9 mouse cellular contexts compared by ENCODE assay signal in genomic region chr14:32467606-32468005, GRCm38 (mm10). TPM values are rescaled to one million over a fixed set of nuclear protein-coding genes. Genes with fewer than 3 reads are reported as not detected.
A peak's percentile ranks its signal among the peaks of the same experiment; 100 is the strongest.
DNase-seq lines count a peak whose midpoint lies in the region; ATAC-seq and TF ChIP-seq lines count a peak whose summit lies in the region.
"Had no signal": no experiment of that assay in that cellular context is flagged by ENCODE, and none has a peak within 500 bp of the region (broad histone marks: within the 10 kb centered on the region; RNA-seq: fewer than 3 reads in every experiment).

No protein-coding gene starts in this region.

- H3K9ac ChIP-seq in heart, embryonic 11.5 days (ENCODE audit: low read depth, low read length) = no peak overlapping the region
- H3K9ac ChIP-seq in stomach, postnatal 0 days (ENCODE audit: low read length) = no peak overlapping the region
- no peak overlapping the region for H3K9ac ChIP-seq in forebrain, embryonic 15.5 days (replicated peaks)

- no peaks in the 10 kb centered on the region for H3K9me3 ChIP-seq in heart, embryonic 11.5 days (replicated peaks; ENCODE audit: control insufficient read depth, low read length)
- no peaks in the 10 kb centered on the region for H3K9me3 ChIP-seq in stomach, postnatal 0 days (ENCODE audit: control insufficient read depth, low read length)
- no peaks in the 10 kb centered on the region for H3K9me3 ChIP-seq in forebrain, embryonic 15.5 days

- ATAC-seq in heart, embryonic 11.5 days (replicated peaks; ENCODE audit: insufficient number of reproducible peaks, low FRiP score, low TSS enrichment) = no peak
- ATAC-seq in stomach, postnatal 0 days (ENCODE audit: low FRiP score, low TSS enrichment) = no peak
- no peak for ATAC-seq in forebrain, embryonic 15.5 days (replicated peaks)

- H3K36me3 ChIP-seq in heart, embryonic 11.5 days (ENCODE audit: control insufficient read depth, insufficient read depth, low read length) = no peaks in the 10 kb centered on the region
- H3K36me3 ChIP-seq in stomach, postnatal 0 days (ENCODE audit: control insufficient read depth, insufficient read depth, low read length) = no peaks in the 10 kb centered on the region
- H3K36me3 ChIP-seq in forebrain, embryonic 15.5 days = no peaks in the 10 kb centered on the region

- 6% methylated on average over 5 of the region's 5 CpGs for WGBS in heart, embryonic 11.5 days (ENCODE audit: insufficient replicate concordance)
- whole genome bisulfite sequencing in stomach, postnatal 0 days = 3% methylated on average over 5 of the region's 5 CpGs
- 12% methylated on average over 5 of the region's 5 CpGs for WGBS in forebrain, embryonic 15.5 days

- no peak for TF ChIP-seq CTCF in stomach, postnatal 0 days (IDR thresholded peaks at IDR 0.05; ENCODE audit: low read depth)

- intact Hi-C loops in left cerebral cortex, postnatal 14 days (cut with DNase I) = loop anchor here (10.0 kb wide), 1 partner anchor 93 kb away; no protein-coding TSS in a partner anchor

- H3K27me3 ChIP-seq in heart, embryonic 11.5 days (ENCODE audit: control insufficient read depth, insufficient read depth, low read length) = peaks cover 49% of the 10 kb centered on the region
- peaks cover 24% of the 10 kb centered on the region for H3K27me3 ChIP-seq in stomach, postnatal 0 days (ENCODE audit: control insufficient read depth, insufficient read depth, low read length)
- peaks cover 51% of the 10 kb centered on the region for H3K27me3 ChIP-seq in forebrain, embryonic 15.5 days

- no peak for TF ChIP-seq EP300 in stomach, postnatal 0 days (optimal IDR thresholded peaks at IDR 0.05)

- peak; percentile 49 for DNase-seq in heart, adult 11 months
- DNase-seq in ES-CJ7 (ENCODE audit: low read depth, low spot score) = peak; percentile 30
- DNase-seq in c-Kit-positive CD71-negative TER-119-negative erythroid progenitor cells, embryonic 14.5 days (ENCODE audit: low read depth) = peak; percentile 33
- DNase-seq in kidney, postnatal 14 days = peak; percentile 60
- DNase-seq in stomach, postnatal 0 days (ENCODE audit: low spot score) = peak; percentile 63
- DNase-seq in left cerebral cortex, postnatal 14 days (ENCODE audit: low spot score in 2 of 2) = no peak

- no peak overlapping the region for H3K27ac ChIP-seq in heart, embryonic 11.5 days (ENCODE audit: low read depth, low read length)
- no peak overlapping the region for H3K27ac ChIP-seq in stomach, postnatal 0 days (replicated peaks)
- no peak overlapping the region for H3K27ac ChIP-seq in forebrain, embryonic 15.5 days (replicated peaks)

- H3K4me3 ChIP-seq in heart, embryonic 11.5 days (ENCODE audit: low read depth, low read length) = no peak overlapping the region
- no peak overlapping the region for H3K4me3 ChIP-seq in stomach, postnatal 0 days (ENCODE audit: low read depth, low read length)
- no peak overlapping the region for H3K4me3 ChIP-seq in forebrain, embryonic 15.5 days
- H3K4me3 ChIP-seq: erythroblast, embryonic 14.5 days had no signal

- peaks cover 6% of the 10 kb centered on the region; the same call in 1 of the 2 replicates for H3K4me1 ChIP-seq in heart, embryonic 11.5 days (ENCODE audit: control insufficient read depth, insufficient read depth, low read length)
- no peaks in the 10 kb centered on the region for H3K4me1 ChIP-seq in stomach, postnatal 0 days (replicated peaks; ENCODE audit: control insufficient read depth, insufficient read depth)
- H3K4me1 ChIP-seq in forebrain, embryonic 15.5 days = peaks cover 32% of the 10 kb centered on the region

- no peak overlapping the region for H3K4me2 ChIP-seq in heart, embryonic 11.5 days
- H3K4me2 ChIP-seq in stomach, postnatal 0 days (replicated peaks; ENCODE audit: low read depth) = no peak overlapping the region
- H3K4me2 ChIP-seq in forebrain, embryonic 15.5 days (replicated peaks) = no peak overlapping the region

RNA-seq across cellular contexts. Expression of gene Chat, which starts 1.8 kb away (rescaled TPM):
- polyA plus RNA-seq in heart, embryonic 11.5 days (2014; fragmentation: Nextera tagmentation; extraction: Ambion mirVana) = not detected in 2 replicates
- polyA plus RNA-seq in stomach, postnatal 0 days (2015; fragmentation: Nextera tagmentation; extraction: Ambion mirVana) = 0.17 and 0.30 TPM in 2 replicates
- 1 to 10 TPM; 1.1 to 1.2 TPM for total RNA-seq in left cerebral cortex, postnatal 14 days (2021)
- 0.15 and 0.34 TPM in 2 replicates for polyA plus RNA-seq in forebrain, embryonic 15.5 days (2015; fragmentation: Nextera tagmentation; extraction: Ambion mirVana)
- polyA plus RNA-seq: erythroblast, embryonic 14.5 days had no signal

RNA-seq across cellular contexts. Expression of gene Slc18a3, which starts 3.0 kb away (rescaled TPM):
- not detected in 2 replicates for polyA plus RNA-seq in heart, embryonic 11.5 days (2014; fragmentation: Nextera tagmentation; extraction: Ambion mirVana)
- 3.8 and 3.9 TPM in 2 replicates for polyA plus RNA-seq in stomach, postnatal 0 days (2015; fragmentation: Nextera tagmentation; extraction: Ambion mirVana)
- 1 to 10 TPM; 2.1 to 2.5 TPM for total RNA-seq in left cerebral cortex, postnatal 14 days (2021)
- polyA plus RNA-seq in forebrain, embryonic 15.5 days (2015; fragmentation: Nextera tagmentation; extraction: Ambion mirVana) = 1.3 and 1.6 TPM in 2 replicates
- polyA plus RNA-seq: erythroblast, embryonic 14.5 days had no signal

RNA-seq across cellular contexts. Expression of gene Ercc6, which starts 45.7 kb away (rescaled TPM):
- polyA plus RNA-seq in heart, embryonic 11.5 days (2014; fragmentation: Nextera tagmentation; extraction: Ambion mirVana) = 14.7 and 17.3 TPM in 2 replicates
- polyA plus RNA-seq in stomach, postnatal 0 days (2015; fragmentation: Nextera tagmentation; extraction: Ambion mirVana) = 8.4 and 9.0 TPM in 2 replicates
- 10 to 100 TPM; 17.6 to 22.6 TPM for total RNA-seq in left cerebral cortex, postnatal 14 days (2021)
- polyA plus RNA-seq in forebrain, embryonic 15.5 days (2015; fragmentation: Nextera tagmentation; extraction: Ambion mirVana) = 28.1 and 28.5 TPM in 2 replicates

Comparison
In these comparisons a context has a peak if more than half of its experiments do, and no peak if none do; other contexts are left out.
1. DNase-seq: peak in heart, adult 11 months (single experiment), ES-CJ7 (single experiment), c-Kit-positive CD71-negative TER-119-negative erythroid progenitor cells, embryonic 14.5 days (single experiment), kidney, postnatal 14 days (single experiment) and stomach, postnatal 0 days (single experiment); none in left cerebral cortex, postnatal 14 days (0 of 2).